Mouse (Mus musculus) fat pad, adult 2 months (tissue): ENCODE measurements around the gene Rbm46.

Source experiments
- DNase-seq: peaks from one replicate; pipeline ENCODE4 v3.0.0-alpha.2; 2011; ENCODE audit warnings: low read depth, low spot score; ENCODE audit errors: extremely low read depth

Gene Rbm46

GRCm38 (mm10) chr3:82876372-82876739 lies at the start of gene Rbm46:
Rbm46 (minus strand) TSS chr3:82876483.
- DNase-seq, result peak; percentile 18

DNA sequence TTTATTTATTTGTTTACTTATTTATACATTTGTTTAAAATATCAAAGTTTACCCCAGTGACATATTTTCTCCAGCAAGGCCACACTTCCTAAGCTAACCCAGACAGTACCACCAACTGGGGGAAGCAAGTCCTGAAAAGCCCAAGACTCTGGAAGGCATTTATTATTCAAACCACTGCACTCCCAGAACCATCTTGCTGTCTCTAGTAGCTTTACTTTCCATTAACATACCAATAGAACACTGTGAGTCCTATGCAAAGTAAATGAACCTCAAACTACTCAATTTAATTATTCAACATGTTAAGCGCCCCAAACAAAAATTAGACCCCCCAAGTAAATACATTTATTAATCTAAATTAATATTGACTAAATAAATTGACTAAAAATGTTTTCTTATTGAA lies 39.3 kb upstream of the Rbm46 start:
- DNase-seq, result no peak

DNA sequence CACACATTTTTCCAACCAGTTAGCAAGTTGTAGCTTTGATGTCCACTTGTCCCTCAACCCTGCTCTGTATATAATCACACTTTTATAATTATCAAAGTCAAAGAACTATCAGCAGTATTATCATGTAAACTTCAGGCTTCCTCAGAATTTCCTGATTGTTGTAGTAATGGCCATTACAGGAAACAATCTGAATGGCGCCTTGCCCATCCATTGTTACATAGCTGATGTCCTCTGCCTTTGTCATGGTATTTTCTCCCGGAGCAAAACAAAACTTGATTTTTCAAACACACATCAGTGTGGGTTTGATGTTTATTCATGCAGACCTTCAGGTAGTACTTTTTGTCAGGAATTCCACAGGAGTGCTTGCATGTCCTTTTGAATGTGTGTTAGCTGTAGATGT lies 32.4 kb upstream of the Rbm46 start:
- no peak for DNase-seq

DNA sequence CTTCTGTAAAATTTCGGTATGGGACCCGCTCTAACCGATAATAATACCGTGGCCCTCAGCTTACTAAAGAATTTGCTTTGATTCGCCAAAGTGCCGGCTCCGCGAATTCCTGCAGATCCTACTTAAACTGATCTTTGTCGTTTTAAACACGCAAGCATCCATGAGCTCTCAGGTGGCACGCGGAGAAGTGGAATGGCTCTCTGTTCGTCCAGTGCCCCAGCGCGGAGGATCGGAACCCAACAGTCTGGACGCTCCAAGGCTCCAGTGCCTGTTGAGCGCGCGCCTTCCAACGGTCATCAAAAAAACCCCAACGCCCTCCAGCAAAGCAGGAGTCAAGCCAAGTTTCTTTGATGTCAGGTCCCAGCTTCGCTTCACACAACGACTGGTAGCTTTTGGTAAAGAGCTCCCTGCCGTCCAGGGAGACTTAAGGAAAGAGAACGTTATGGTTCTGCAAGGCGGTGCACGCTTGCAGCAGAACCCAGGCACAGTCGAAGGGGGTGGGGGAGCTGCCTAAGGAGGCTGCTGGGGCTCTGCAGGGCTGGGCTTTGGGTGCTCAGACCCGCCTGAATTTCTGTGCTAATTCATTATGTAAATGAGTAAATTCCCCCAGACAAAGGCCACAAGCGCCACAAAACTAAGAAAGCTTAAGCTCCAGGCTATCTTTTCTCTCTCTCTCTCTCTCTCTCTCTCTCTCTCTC lies 28.1 kb upstream of the Rbm46 start:
- no peak for DNase-seq

- no peak for DNase-seq
Observed at GRCm38 (mm10) chr3:82903613-82904205, 27.4 kb upstream of the Rbm46 start, which contains the start of gene Lrat. Lrat (minus strand) TSS chr3:82903973.

- DNase-seq, result no peak
Observed at GRCm38 (mm10) chr3:82902757-82903612, 26.7 kb upstream of the Rbm46 start.

DNA sequence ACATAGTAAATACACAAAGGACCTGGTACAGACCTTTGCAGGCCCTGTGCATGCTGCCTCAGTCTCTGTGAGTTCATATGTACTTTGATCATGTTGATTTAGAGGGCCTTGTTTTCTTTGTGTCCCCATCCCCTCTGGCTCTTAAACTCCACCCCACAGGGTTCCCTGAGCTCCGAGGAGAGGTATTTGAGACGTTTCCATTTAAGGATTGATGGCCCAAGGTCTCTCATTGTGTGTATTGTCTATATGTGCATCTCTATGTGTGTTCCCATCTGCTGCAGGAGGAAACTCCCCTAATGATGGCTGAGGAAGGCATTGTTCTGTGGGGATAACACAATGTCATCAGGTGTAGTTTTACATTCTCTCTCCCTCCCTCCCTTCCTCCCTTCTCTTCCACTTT lies 12.6 kb upstream of the Rbm46 start:
- no peak for DNase-seq

- no peak for DNase-seq
Observed at GRCm38 (mm10) chr3:82877258-82877657, 975 bp upstream of the Rbm46 start.

GRCm38 (mm10) chr3:82875671-82876371 lies 462 bp downstream of the Rbm46 start:
- DNase-seq, result no peak

- DNase-seq, result no peak
Observed at GRCm38 (mm10) chr3:82857414-82858077, 18.7 kb downstream of the Rbm46 start.

DNA sequence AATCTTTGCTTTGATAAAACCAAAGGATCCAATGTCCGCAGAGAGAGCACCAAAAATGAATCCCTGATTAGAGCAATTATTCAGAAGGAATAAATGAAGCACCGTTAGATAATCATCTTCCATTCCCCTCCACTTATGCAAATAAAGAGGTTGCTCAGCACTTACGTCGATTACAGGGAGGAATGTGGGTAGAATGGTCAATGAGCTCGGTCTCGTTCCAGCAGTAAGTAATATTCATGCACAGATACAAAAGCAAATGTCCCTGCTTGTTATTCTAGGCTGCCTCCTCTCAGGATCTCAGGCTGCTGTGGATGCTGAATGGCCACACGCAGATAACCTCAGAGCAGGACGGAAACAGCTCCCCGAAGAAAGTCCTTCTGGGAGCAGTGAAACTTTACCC lies 51.1 kb downstream of the Rbm46 start:
- no peak for DNase-seq

GRCm38 (mm10) chr3:82811851-82812250 lies 64.4 kb downstream of the Rbm46 start:
- no peak for DNase-seq

DNA sequence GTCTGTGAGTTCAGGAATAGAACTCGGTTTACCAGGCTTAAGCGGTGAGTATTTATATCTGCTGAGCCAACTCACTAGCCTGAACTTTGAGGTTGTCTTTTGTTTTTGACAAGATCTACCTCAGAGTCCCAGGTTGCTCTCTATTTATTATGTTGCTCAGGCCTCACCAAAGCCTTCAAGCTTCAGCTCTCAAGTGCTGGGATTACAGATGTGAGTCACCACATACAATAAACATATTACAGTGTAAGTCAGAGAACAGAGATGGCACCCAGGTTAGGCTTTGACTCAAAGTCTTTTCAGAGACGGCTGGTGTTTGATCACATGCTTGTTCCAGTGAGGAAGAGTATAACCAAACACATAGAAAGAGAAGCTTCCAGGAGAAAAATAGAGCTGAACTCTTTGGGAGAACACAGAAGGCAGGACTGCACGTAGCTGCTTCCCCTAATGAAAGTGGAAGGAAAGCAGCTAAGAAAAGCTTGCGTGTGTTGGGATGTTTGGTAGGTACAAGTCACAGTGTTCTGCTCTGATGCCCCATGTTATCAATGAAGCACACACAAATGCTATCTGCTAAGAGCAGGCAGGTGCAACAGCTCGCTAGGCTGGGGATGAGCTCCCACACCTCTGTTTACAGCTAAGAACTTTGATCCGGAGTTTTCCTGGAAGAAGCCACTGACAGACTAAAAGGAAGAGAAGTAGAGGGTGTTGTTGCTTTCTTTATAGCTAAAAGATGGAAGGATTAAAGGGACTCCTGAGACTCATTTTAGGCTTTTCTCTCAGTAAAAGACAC lies 65.8 kb downstream of the Rbm46 start:
- no peak for DNase-seq

DNA sequence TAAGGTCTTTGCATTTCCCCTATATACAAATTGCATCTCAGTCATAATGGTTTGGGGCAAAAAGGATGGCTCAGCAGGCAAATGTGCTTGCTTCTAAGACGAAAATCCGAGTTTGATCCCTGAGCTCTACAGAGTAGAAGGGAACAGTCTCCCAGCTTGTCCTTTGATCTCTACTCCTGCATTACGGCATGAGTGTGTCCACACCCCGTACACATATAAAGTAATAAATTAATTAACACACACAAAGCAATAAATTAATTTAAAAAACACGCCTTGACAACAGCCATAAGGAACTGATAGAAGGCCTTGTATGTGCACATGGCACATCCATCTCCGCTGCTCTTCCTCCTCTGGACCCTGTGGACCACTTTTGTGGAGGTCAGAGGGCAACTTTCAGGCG lies 66.5 kb downstream of the Rbm46 start:
- no peak for DNase-seq

GRCm38 (mm10) chr3:82808323-82808911 lies 67.9 kb downstream of the Rbm46 start:
- no peak for DNase-seq

GRCm38 (mm10) chr3:82805291-82805690 lies 71.0 kb downstream of the Rbm46 start:
- DNase-seq, result no peak

DNA sequence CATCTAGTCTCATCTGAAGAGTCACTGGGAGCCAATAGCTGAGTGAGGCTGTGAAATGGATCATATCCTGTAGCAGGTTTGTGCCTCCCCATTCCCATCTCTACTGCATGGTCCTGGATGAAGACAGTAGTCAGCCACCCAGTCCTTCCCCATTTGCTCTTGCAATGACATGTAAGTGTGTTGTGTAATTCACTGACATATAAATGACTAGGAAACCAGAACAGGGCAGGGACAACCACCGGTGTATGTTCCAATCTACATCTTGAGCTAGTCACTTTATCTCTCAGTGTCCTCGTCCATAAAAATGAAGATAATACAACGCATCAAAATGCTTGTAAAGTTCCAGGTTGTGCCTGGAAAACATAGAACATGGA lies 75.8 kb downstream of the Rbm46 start:
- DNase-seq, result no peak

- DNase-seq, result no peak
Observed at GRCm38 (mm10) chr3:82799735-82800469, 76.4 kb downstream of the Rbm46 start.

DNA sequence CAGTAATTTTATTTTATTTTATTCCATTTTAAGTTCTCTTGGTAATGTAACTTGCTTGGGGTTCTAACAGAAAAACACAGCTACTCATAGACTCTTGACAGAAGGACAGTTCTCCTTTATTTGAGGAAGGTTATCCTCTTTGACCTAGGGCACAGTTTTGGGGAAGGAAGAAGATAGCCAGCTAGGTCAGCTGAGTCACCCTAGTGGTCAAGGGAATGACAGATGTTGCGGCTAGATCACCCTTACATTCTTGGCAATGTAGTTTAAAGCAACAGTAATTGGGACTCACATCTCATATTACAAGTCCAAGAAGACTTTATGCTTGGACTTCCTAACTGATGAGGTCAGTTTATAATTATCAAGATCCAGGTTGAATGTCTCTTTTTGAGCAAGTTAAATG lies 82.6 kb downstream of the Rbm46 start:
- no peak for DNase-seq
